Mouse (Mus musculus): Measurements from ENCODE around the gene Gucy2e.

Gene Gucy2e

DNA sequence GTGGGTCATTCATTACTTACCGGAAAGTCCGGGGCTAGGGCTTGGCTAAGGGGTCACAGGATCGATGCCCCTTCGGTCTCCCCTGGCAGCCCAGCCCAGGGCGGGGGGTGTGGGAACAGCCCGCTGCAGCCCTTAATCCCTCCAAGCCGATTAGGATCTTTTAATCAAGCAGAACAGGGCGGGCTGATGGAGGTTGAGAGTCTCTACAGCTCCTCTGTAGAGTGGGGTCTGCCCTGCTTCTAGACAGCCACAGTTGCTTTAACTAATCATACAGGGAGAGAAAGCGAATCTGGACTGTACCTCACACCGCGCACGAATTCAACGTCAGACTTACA lies at the start of gene Gucy2e:
Gucy2e (minus strand) TSS at position 111 of the 335 bp plus-strand sequence.
- no peak for DNase-seq (ENCODE audit: low spot score in 2 of 2)

DNA sequence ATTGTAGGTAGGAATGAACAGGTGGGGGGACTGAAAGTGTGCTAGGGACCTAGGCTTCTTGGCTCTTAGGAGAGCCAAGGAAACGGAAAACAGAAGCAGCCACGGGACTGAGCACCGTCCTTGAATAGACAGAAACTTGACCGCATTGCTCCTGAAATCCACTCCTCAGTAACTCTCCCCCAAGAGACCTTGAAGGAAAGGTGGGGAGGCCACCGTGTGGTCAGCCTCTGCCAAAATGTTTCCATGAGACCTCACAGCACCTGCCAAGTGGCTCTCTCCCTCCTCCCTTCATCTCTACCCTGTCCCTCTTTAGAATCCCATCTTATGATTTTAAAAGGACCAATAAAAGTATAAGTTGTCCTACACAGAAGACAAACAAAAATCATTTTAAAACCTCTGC lies 40.4 kb upstream of the Gucy2e start:
- DNase-seq (ENCODE audit: low spot score in 2 of 2) = no peak

DNA sequence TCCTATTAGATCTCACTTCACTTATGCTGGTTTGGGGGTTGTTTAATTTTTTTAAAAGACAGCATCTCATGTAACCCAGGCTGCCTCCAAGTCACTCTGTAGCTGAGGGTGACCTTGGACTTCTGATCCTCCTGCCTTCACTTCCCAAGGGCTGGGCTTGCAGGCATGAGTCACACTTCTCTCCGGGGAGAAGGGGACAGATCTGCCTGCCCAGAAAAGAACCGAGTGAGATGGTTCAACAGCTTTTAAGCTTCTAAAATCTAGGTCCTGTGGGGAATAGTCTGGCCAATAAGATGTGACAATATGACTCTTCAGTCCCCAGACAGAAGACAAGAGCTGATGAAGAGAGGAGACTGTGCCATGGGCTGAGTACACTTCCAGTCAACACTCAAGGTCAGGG lies 39.2 kb upstream of the Gucy2e start:
- DNase-seq (ENCODE audit: low spot score in 2 of 2) = no peak

GRCm38 (mm10) chr11:69275650-69276049 lies 38.8 kb upstream of the Gucy2e start:
- DNase-seq (ENCODE audit: low spot score in 2 of 2) = no peak

GRCm38 (mm10) chr11:69272122-69272740 lies 35.4 kb upstream of the Gucy2e start:
- peak in 1 of 2 experiments; percentile 58 for DNase-seq (ENCODE audit: low spot score in 2 of 2)

DNA sequence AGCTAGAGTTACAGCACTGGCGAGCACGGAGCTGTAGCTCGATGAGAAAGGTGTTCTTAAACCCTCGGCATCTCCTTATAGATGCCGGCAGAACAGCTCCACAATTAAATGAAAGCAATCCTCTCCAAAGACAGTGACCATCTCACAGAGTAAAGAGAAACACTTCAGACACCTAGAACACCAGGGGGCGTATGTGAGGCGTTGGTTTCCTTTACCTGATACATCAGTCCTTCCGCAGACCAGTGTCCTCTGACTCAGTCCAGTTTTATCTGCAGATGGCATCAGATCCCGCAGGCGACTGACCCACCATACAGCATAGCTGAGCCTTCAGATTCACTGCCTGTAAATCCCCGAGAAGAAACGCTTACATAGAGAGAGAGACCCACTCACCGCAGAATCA lies 32.7 kb upstream of the Gucy2e start:
- peak in 1 of 2 experiments; percentile 63 for DNase-seq (ENCODE audit: low spot score in 2 of 2)

DNA sequence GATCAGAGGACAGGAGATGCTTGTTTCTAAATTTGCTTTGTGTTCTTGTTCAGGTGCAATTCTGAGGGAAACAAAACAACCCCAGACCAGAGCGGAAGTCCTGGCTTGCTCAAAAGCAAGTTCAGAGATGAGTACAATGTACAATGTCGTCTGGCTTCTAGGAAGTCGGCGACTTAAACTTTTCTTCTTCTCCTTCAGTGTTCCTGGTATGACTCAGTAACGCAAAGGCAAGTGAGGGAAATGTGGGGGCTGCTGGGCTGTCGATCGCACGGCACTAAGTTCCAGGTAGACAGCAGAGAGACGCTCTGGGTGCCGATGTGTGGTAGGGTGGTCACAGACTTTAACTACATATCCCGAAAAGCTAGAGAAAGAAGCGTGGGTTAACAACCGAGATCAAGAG lies 31.3 kb upstream of the Gucy2e start:
- DNase-seq (ENCODE audit: low spot score in 2 of 2) = no peak

DNA sequence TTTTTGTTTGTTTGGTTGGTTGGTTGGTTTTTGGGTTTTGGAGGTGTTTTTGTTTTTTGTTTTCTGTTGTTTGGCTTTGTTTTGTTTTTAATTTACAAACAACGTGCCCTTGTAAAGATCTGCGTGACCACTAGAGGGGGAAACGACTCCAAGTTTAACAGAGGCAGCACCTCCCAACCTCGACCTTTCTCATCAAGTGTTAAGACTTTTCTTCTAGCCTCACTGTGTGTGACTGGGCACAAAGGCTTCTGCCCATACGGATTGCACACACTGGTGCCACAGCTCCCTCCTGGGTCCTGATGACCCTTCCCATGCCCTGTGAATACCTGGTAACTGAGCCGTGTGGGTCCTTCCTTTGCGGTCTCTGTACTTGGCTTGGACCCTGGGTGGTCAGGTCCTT lies 30.5 kb upstream of the Gucy2e start:
- DNase-seq (ENCODE audit: low spot score in 2 of 2) = no peak

GRCm38 (mm10) chr11:69266253-69266652 lies 29.4 kb upstream of the Gucy2e start:
- peak; percentile 73 to 88 for DNase-seq (ENCODE audit: low spot score in 2 of 2)

- no peak for DNase-seq (ENCODE audit: low spot score in 2 of 2)
These were observed 28.6 kb upstream of the Gucy2e start for GRCm38 (mm10) chr11:69265410-69265809.

- DNase-seq (ENCODE audit: low spot score in 2 of 2) = no peak
These were observed 27.4 kb upstream of the Gucy2e start for GRCm38 (mm10) chr11:69264276-69264675.

GRCm38 (mm10) chr11:69260111-69260510 lies 23.3 kb upstream of the Gucy2e start:
- no peak for DNase-seq (ENCODE audit: low spot score in 2 of 2)

- DNase-seq (ENCODE audit: low spot score in 2 of 2) = no peak
These were observed 21.5 kb upstream of the Gucy2e start for GRCm38 (mm10) chr11:69258287-69258686.

- DNase-seq (ENCODE audit: low spot score in 2 of 2) = no peak
These were observed 21.0 kb upstream of the Gucy2e start for GRCm38 (mm10) chr11:69257807-69258206.

GRCm38 (mm10) chr11:69257072-69257471 lies 20.2 kb upstream of the Gucy2e start:
- DNase-seq (ENCODE audit: low spot score in 2 of 2) = no peak

- DNase-seq (ENCODE audit: low spot score in 2 of 2) = no peak
These were observed 18.0 kb upstream of the Gucy2e start for GRCm38 (mm10) chr11:69254808-69255207.

- DNase-seq (ENCODE audit: low spot score in 2 of 2) = no peak
These were observed 16.3 kb upstream of the Gucy2e start for GRCm38 (mm10) chr11:69253131-69253530.

GRCm38 (mm10) chr11:69251953-69252352 lies 15.1 kb upstream of the Gucy2e start:
- no peak for DNase-seq (ENCODE audit: low spot score in 2 of 2)

- DNase-seq (ENCODE audit: low spot score in 2 of 2) = no peak
These were observed 14.5 kb upstream of the Gucy2e start for GRCm38 (mm10) chr11:69251135-69251842.

- DNase-seq (ENCODE audit: low spot score in 2 of 2) = no peak
These were observed 13.3 kb upstream of the Gucy2e start for GRCm38 (mm10) chr11:69250106-69250505.

GRCm38 (mm10) chr11:69249131-69249530 lies 12.3 kb upstream of the Gucy2e start:
- DNase-seq (ENCODE audit: low spot score in 2 of 2) = no peak

DNA sequence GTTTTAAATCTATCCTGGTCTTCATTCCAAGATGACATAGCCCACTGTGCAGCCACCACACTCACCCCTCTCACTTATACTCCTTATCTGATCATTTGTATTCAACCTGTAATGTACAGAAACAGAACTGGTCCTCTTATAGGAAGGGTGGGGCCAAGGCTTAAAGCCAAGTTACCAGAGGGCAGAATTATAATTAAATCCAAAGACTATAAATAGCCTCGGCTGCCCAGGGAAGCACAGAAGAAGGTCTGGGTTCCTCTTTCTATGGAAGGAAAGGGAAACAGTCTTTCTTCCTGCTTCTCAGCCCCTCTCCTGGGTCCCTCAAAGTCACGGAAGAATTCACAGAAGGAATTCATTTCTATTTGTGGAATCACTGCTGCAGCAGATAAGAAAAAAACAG lies 8.8 kb upstream of the Gucy2e start:
- DNase-seq (ENCODE audit: low spot score in 2 of 2) = no peak

DNA sequence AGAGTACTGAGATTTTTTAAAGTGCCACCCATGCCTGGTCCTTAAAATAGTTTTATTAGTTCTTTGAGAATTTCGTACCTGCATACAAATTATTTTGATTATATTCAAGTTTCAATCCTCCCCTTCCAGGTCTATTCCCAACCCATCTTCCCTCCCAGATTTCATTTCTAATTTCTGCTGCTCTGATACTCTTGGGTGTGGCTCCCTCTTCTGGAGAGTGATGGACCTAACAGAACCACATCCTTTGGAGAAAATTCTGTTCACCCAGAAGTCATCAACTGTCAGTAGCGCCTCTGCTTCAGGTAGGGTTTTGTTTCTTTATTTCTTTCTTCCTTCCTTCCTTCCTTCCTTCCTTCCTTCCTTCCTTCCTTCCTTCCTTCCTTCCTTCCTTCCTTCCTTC lies 8.1 kb upstream of the Gucy2e start:
- DNase-seq (ENCODE audit: low spot score in 2 of 2) = peak in 1 of 2 experiments; percentile 35
